Mouse (Mus musculus): ENCODE measurements around the gene Pitpnc1. TPM values are rescaled to one million over a fixed set of nuclear protein-coding genes. Genes with fewer than 3 reads are reported as not detected.

The Pitpnc1 gene
- polyA plus RNA-seq, 1 experiment = 0.74 TPM

DNA sequence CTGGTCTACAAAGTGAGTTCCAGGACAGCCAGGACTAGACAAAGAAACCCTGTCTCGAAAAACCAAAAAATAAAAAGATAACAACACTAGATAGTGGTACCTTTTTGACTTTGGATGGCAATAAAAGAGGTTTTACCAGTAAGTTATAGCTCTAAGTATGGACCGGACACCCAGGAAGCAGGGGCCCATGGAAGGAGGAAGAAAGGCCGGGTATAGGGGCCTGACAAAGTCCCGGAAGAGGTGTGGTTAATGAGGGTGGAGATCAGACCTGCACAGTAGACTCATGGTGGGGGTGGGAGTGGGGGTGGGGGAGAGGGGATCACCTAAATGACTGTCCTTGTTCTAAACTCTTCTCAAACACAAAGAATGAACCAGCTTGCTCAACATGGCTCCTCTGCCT is 58.4 kb downstream of the Pitpnc1 start:
- H3K27me3 ChIP-seq (ENCODE audit: control insufficient read depth, insufficient read depth, insufficient read length) = peaks cover 16% of the 10 kb centered on the region
- H3K4me3 ChIP-seq = no peak overlapping the region
- no peaks in the 10 kb centered on the region for H3K79me2 ChIP-seq (ENCODE audit: control insufficient read depth, insufficient read depth)
- no peak overlapping the region for H3K4me2 ChIP-seq (ENCODE audit: low read depth)
- no peak for TF ChIP-seq SRF (IDR thresholded peaks at IDR 0.05; ENCODE audit: control insufficient read depth, insufficient read length, low read depth)
- no peak for TF ChIP-seq POLR2AphosphoS2 (IDR thresholded peaks at IDR 0.05; ENCODE audit: insufficient read length, low read depth)
- no peak for TF ChIP-seq MAX (IDR thresholded peaks at IDR 0.05; ENCODE audit: low read depth)
- no peak for TF ChIP-seq TCF3 (IDR thresholded peaks at IDR 0.05; ENCODE audit: insufficient read length, low read depth)
- TF ChIP-seq USF1 (IDR thresholded peaks at IDR 0.05; ENCODE audit: low read depth) = no peak
- TF ChIP-seq MYOG (IDR thresholded peaks at IDR 0.05; ENCODE audit: control insufficient read depth in 1 of 3, insufficient read depth in 1 of 3, insufficient read length in 2 of 3, low read depth in 2 of 3) = no peak
- no peak for TF ChIP-seq MYOD1 (IDR thresholded peaks at IDR 0.05; ENCODE audit: control insufficient read depth in 1 of 3, insufficient read length in 2 of 3, low read depth in 2 of 3)
- TF ChIP-seq TCF12 (IDR thresholded peaks at IDR 0.05; ENCODE audit: insufficient read depth, poor library complexity, severe bottlenecking) = no peak
- TF ChIP-seq POLR2A (IDR thresholded peaks at IDR 0.05; ENCODE audit: insufficient read length, low read depth) = no peak
- TF ChIP-seq E2F4 (IDR thresholded peaks at IDR 0.05; ENCODE audit: insufficient read depth) = no peak
- no peak for TF ChIP-seq CEBPB (IDR thresholded peaks at IDR 0.05; ENCODE audit: insufficient read depth, poor library complexity, severe bottlenecking)
- no peak for TF ChIP-seq REST (IDR thresholded peaks at IDR 0.05; ENCODE audit: insufficient read depth, insufficient read length)
- H3K36me3 ChIP-seq (ENCODE audit: control insufficient read depth, insufficient read depth) = no peaks in the 10 kb centered on the region
- H3ac ChIP-seq (ENCODE audit: control insufficient read depth, insufficient read length) = no peak overlapping the region

DNA sequence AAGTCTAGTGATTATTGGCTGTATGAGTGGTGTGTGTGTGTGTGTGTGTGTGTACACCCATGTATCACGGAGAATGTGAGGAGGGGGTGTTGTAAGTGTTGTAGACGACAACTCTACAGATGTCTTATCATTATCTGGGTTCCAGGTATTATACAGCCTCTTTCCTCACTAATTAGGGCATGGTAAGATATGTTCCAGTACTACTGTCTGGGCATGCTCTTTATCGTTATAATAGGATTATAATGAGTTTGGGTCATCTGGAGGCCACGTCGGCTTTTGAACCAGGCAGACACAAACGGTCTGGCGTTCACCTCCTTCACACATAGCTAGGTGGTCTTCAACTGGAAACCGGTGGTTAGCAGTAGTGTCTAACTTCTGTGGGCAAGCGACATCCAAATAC is 58.9 kb downstream of the Pitpnc1 start:
- H3K36me3 ChIP-seq (ENCODE audit: control insufficient read depth, insufficient read depth) = no peaks in the 10 kb centered on the region

DNA sequence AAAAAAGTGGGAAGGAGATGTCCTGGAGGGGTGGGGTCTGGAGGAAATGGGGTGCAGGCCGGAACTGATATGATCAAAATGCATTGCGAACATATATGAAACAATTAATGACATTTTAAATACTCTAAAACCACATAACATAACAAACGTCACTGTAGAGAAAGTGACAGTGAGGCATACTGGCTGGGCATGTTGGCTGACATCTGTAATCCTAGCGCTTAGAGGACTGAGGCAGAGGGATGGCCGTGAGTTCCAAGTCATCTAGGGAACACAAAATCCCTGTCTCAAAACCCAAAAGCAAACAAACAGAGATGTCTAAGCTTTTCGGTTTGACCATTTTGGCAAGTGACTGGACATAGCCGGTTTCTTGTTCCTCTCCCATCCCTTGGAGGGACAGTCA is 59.7 kb downstream of the Pitpnc1 start:
- H3K36me3 ChIP-seq (ENCODE audit: control insufficient read depth, insufficient read depth) = no peaks in the 10 kb centered on the region
- TF ChIP-seq USF1 (IDR thresholded peaks at IDR 0.05; ENCODE audit: low read depth) (no peak), POLR2AphosphoS2 (IDR thresholded peaks at IDR 0.05; ENCODE audit: insufficient read length, low read depth) (no peak), SRF (IDR thresholded peaks at IDR 0.05; ENCODE audit: control insufficient read depth, insufficient read length, low read depth) (no peak), CEBPB (IDR thresholded peaks at IDR 0.05; ENCODE audit: insufficient read depth, poor library complexity, severe bottlenecking) (no peak), MYOD1 (IDR thresholded peaks at IDR 0.05; ENCODE audit: control insufficient read depth in 1 of 3, insufficient read length in 2 of 3, low read depth in 2 of 3) (no peak), MYOG (IDR thresholded peaks at IDR 0.05; ENCODE audit: control insufficient read depth in 1 of 3, insufficient read depth in 1 of 3, insufficient read length in 2 of 3, low read depth in 2 of 3) (no peak), TCF12 (IDR thresholded peaks at IDR 0.05; ENCODE audit: insufficient read depth, poor library complexity, severe bottlenecking) (no peak), REST (IDR thresholded peaks at IDR 0.05; ENCODE audit: insufficient read depth, insufficient read length) (no peak), MAX (IDR thresholded peaks at IDR 0.05; ENCODE audit: low read depth) (no peak), POLR2A (IDR thresholded peaks at IDR 0.05; ENCODE audit: insufficient read length, low read depth) (no peak), E2F4 (IDR thresholded peaks at IDR 0.05; ENCODE audit: insufficient read depth) (no peak), TCF3 (IDR thresholded peaks at IDR 0.05; ENCODE audit: insufficient read length, low read depth) (no peak)
- H3K27me3 ChIP-seq (ENCODE audit: control insufficient read depth, insufficient read depth, insufficient read length) = peaks cover 16% of the 10 kb centered on the region
- H3ac ChIP-seq (ENCODE audit: control insufficient read depth, insufficient read length) = no peak overlapping the region
- H3K79me2 ChIP-seq (ENCODE audit: control insufficient read depth, insufficient read depth) = no peaks in the 10 kb centered on the region
- no peak overlapping the region for H3K4me2 ChIP-seq (ENCODE audit: low read depth)
- no peak overlapping the region for H3K4me3 ChIP-seq

More for the DNA sequence above, 58.9 kb downstream of the Pitpnc1 start:
- no peak overlapping the region for H3ac ChIP-seq (ENCODE audit: control insufficient read depth, insufficient read length)
- no peaks in the 10 kb centered on the region for H3K79me2 ChIP-seq (ENCODE audit: control insufficient read depth, insufficient read depth)
- no peak overlapping the region for H3K4me2 ChIP-seq (ENCODE audit: low read depth)
- no peak for TF ChIP-seq USF1 (IDR thresholded peaks at IDR 0.05; ENCODE audit: low read depth)
- TF ChIP-seq POLR2A (IDR thresholded peaks at IDR 0.05; ENCODE audit: insufficient read length, low read depth) = no peak
- no peak for TF ChIP-seq MAX (IDR thresholded peaks at IDR 0.05; ENCODE audit: low read depth)
- TF ChIP-seq MYOG (IDR thresholded peaks at IDR 0.05; ENCODE audit: control insufficient read depth in 1 of 3, insufficient read depth in 1 of 3, insufficient read length in 2 of 3, low read depth in 2 of 3) = no peak
- TF ChIP-seq E2F4 (IDR thresholded peaks at IDR 0.05; ENCODE audit: insufficient read depth) = no peak
- no peak for TF ChIP-seq TCF12 (IDR thresholded peaks at IDR 0.05; ENCODE audit: insufficient read depth, poor library complexity, severe bottlenecking)
- no peak for TF ChIP-seq SRF (IDR thresholded peaks at IDR 0.05; ENCODE audit: control insufficient read depth, insufficient read length, low read depth)
- TF ChIP-seq CEBPB (IDR thresholded peaks at IDR 0.05; ENCODE audit: insufficient read depth, poor library complexity, severe bottlenecking) = no peak
- no peak for TF ChIP-seq POLR2AphosphoS2 (IDR thresholded peaks at IDR 0.05; ENCODE audit: insufficient read length, low read depth)
- no peak for TF ChIP-seq MYOD1 (IDR thresholded peaks at IDR 0.05; ENCODE audit: control insufficient read depth in 1 of 3, insufficient read length in 2 of 3, low read depth in 2 of 3)
- no peak for TF ChIP-seq REST (IDR thresholded peaks at IDR 0.05; ENCODE audit: insufficient read depth, insufficient read length)
- no peak for TF ChIP-seq TCF3 (IDR thresholded peaks at IDR 0.05; ENCODE audit: insufficient read length, low read depth)
- H3K27me3 ChIP-seq (ENCODE audit: control insufficient read depth, insufficient read depth, insufficient read length) = peaks cover 16% of the 10 kb centered on the region
- no peak overlapping the region for H3K4me3 ChIP-seq

DNA sequence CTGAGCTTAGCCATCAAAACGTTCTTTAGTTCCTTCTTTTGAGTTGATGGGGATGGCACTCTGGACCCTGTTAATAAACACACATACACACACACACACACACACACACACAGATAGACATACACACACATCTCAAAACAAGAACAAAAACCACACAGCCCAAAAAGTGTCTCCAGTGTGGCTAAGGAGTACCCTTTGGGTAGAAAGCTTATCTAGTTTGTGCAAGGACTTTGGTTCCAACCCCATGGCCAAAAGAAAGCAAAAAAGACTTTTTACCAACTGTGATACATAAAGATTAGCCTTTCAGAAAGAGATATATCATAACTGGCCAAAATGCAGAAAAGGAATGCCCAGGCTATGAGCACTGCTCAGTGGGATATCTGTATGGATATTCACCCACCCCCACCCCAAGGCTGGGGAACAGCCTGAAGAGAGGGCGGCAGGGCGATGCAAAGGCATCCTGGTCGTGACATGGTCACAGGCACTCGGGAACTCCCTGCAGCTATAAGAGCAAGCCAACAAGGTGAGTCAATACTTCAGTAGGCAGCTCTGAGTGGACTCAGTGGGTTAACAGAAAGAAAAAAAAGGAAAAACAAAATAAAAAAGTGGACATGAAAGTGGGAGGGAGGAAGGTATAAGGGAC is 60.3 kb downstream of the Pitpnc1 start:
- Histone ChIP-seq H3K36me3 (ENCODE audit: control insufficient read depth, insufficient read depth) (no peaks in the 10 kb centered on the region), H3K27me3 (ENCODE audit: control insufficient read depth, insufficient read depth, insufficient read length) (peaks cover 16% of the 10 kb centered on the region), H3K4me3 (no peak overlapping the region), H3ac (ENCODE audit: control insufficient read depth, insufficient read length) (no peak overlapping the region), H3K79me2 (ENCODE audit: control insufficient read depth, insufficient read depth) (no peaks in the 10 kb centered on the region), H3K4me2 (ENCODE audit: low read depth) (no peak overlapping the region)
- TF ChIP-seq CEBPB (IDR thresholded peaks at IDR 0.05; ENCODE audit: insufficient read depth, poor library complexity, severe bottlenecking) = no peak
- TF ChIP-seq SRF (IDR thresholded peaks at IDR 0.05; ENCODE audit: control insufficient read depth, insufficient read length, low read depth) = no peak
- no peak for TF ChIP-seq MYOD1 (IDR thresholded peaks at IDR 0.05; ENCODE audit: control insufficient read depth in 1 of 3, insufficient read length in 2 of 3, low read depth in 2 of 3)
- TF ChIP-seq TCF12 (IDR thresholded peaks at IDR 0.05; ENCODE audit: insufficient read depth, poor library complexity, severe bottlenecking) = no peak
- TF ChIP-seq E2F4 (IDR thresholded peaks at IDR 0.05; ENCODE audit: insufficient read depth) = no peak
- no peak for TF ChIP-seq MYOG (IDR thresholded peaks at IDR 0.05; ENCODE audit: control insufficient read depth in 1 of 3, insufficient read depth in 1 of 3, insufficient read length in 2 of 3, low read depth in 2 of 3)
- no peak for TF ChIP-seq POLR2A (IDR thresholded peaks at IDR 0.05; ENCODE audit: insufficient read length, low read depth)
- TF ChIP-seq POLR2AphosphoS2 (IDR thresholded peaks at IDR 0.05; ENCODE audit: insufficient read length, low read depth) = no peak
- no peak for TF ChIP-seq USF1 (IDR thresholded peaks at IDR 0.05; ENCODE audit: low read depth)
- no peak for TF ChIP-seq MAX (IDR thresholded peaks at IDR 0.05; ENCODE audit: low read depth)
